Mouse (Mus musculus) ZHBTc4 (cell line): ENCODE data around the gene F830045P16Rik.
A peak's percentile ranks its signal among the peaks of the same experiment; 100 is the strongest.

ENCODE experiments used
- DNase-seq: peaks from one replicate; pipeline ENCODE4 v3.0.0-alpha.2; 2011; ENCODE audit warnings: low read depth, low spot score

The F830045P16Rik gene

DNA sequence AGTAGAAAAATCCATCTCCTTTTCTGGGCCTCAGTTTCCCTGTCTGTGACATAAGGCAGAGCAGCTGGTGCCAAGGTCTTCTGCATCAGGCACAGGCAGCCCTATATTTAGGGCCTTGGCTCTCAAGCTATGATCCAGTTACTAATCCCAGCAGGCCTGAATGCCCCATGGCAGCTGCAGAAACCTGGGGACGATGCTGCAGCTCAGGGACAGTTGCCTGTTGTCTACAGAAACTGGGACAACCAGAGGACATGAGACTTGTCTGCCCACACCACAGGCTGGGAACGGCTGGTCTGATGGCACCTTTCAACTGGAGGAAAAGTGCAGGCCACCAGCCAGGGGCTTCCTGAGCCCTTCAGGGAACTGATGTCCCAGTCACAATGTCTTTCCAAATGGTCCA is at the start of gene F830045P16Rik:
Gene F830045P16Rik (minus strand): TSS at position 226 of the 400 bp plus-strand sequence.
- no peak for DNase-seq

DNA sequence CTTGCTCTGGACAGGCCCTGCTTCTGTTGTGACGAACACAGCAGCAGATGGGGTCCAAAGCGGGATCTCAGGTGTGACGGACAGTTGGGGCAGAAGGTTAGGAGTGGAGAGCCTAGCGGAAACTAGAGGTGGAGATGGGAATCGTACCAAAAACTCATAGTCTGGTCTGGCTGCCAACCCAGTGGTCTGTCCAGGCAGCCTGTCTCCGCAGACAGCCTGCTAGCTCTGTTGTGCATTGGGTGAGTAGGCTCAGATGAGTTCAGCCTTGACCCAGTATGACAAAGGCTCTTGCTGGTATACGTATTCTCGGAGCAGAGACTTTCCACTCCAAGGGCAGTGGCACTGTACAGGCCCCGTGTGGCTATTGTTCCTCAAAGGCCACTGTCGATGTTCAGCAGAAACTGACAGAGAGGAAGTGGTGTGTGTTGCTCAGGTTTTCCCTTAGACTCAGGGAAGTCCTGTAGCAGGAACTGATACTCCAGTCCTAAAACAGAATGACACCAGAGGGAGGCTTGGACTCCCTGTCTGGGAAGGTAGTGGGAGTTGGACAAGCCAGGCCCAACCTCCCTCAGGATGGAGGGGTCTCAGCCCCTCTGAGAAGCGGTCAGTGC is 49.6 kb upstream of the F830045P16Rik start:
- no peak for DNase-seq

DNA sequence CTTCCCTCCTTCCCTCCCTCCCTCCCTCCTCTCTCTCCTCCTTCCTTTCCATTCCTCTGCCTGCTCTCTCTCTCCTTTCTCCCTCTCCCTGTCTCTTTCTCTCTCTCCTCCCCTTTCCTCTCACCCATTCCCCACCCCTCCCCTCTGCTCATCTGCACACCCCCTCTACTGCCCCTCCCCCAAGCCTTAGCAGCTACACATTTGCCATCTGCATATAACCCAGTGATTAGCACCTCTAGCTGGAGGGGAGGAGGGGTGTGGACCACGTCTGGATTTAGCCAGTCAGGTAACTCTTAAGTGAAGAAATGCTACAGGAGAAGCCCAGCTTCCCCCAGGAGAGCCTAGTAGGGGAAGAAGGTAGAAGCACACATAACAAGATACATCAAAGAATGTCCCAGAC is 48.5 kb upstream of the F830045P16Rik start:
- DNase-seq = peak; percentile 70

DNA sequence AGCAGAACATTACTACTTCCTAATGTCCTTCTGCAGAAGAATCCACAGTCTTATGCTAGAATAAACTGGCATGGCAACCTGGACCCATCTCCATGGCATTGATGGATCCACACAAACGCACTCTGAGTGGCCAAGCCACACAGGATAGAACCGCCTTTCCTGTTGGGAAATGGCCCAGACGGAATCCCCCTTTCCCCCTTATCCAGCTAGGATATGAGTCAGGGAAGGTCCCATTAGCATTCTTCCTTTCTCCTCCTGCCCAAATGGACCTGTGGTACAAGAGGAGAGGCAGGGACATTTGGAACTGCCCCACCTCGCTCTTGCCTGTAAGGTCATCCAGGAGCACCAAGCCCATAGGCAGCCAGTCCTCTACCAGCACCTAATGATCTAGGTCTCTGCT is 45.9 kb upstream of the F830045P16Rik start:
- DNase-seq = no peak

DNA sequence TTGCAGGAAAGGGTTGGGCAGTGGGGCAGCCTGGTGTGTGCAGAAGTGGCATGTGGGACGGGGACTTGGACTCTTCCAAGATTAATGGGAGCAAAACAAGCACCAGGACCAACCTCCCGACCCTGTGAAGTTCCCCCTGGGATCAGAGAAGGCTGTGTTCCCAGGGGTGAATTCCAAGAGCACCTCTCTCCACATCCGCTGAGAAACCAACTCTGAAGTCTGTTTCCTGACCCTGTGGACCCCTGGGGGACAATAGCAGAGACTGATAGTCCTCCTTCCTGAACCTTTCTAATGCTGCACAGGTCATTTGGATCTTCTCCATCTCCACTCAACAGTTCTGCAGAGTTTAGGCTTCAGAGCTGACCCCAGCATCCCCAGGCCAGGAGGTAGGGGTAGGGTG is 45.4 kb upstream of the F830045P16Rik start:
- no peak for DNase-seq

DNA sequence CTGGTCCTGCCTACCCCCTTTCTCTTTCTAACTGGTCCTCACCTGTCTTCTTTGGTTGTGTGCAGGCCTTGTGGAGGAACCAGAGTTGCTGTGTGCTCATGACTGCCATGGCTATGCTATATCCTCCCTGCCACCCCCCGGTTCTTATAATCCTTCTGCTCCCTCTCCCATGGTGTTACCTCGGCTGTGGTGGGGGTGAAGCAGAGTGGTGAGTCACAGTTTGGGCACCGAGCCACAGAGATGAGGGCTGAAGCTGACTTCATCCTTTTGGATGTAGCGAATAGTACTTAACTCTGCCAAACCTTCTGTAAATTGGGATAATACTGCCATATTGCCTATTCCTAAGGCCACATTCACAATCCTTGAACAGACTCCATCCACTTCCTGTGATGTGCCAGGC is 44.3 kb upstream of the F830045P16Rik start:
- DNase-seq = no peak

DNA sequence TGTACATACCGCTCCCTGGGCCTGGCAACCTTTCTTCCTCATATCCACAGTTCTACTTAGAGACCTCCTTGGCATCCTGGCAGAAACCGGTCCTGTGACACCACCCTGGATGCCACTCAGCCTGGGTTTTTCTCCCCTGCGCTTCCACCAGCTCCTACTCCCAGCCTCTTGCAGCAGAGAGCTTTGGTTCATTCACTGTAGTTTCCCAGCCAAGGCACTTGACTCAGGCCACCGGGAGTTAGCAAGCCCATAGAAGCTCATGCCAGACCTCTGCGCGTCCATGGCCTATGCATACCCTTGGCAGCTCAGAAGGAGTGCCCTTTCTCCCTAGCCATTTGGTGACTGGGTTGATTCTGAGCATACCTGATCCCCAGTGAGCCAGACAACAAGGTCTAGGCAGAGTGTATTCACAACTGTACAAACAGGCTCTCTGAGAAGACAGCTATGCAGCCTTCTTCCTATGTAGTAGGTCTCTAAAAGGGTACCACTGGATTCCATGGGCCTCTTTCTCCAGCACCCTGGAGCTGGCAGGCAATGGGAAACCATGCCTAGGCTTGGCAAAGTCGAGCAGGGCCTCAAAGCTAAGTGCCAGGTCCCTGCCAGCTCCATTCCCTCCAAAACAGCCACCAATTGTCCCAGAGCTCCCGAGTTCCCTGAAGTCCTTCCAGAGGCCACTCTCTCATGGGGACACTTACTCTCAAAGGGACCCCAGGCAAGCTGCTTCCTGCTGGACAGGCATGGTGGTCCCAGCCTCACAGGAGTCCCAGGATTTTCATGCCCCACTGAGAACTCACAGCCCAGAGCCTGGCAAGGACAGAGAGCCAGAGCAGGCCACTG is 40.4 kb upstream of the F830045P16Rik start:
- no peak for DNase-seq

DNA sequence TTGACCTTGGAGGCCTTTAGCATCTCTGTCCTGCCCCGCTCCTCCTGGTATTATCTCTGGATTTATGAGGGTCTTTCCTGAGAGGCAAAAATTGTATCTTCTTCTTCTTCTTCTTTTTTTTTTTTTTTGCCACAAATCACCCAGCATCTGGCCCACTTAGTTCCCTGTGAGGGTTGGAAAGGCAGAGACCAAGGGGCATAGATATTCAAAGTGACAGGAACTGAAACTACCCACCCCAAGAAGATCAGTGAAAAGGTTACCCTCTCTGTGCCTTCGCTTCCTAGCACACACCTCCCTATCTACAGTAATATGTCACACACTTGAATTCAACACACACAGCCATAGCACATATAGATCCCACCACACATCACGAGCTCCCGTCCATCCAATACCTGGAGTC is 38.7 kb upstream of the F830045P16Rik start:
- DNase-seq = no peak

DNA sequence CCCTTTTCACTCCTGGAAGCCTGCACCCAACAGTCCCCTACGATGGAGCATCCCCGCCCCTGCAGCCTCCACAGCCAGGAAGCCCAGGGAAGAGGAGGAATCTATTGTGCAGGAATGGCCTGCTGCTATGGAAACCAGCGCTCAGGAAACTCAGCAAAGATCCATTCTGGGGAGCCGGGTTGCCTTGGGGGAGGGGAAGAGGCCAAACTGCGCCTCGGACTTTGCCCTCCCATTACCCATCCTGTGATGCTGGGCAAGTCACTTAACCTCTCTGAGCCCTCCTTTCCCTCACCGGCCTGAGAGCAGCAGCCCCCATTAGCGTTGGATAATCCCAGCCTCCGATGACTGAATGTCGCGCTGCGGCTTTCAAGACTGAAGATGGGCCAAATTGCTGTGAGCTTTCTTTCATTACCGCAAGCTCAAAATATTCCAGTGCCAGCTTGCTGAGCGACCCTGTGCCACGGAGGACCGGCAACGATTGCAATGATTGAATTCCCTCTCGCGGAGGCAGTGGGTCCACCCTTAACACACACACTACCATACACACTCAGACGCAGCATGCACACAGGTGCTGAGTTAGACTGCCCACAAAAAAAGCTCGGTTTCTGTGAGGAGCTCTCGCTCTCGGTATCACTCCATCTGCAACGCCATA is 38.1 kb upstream of the F830045P16Rik start:
- DNase-seq = peak; percentile 74

DNA sequence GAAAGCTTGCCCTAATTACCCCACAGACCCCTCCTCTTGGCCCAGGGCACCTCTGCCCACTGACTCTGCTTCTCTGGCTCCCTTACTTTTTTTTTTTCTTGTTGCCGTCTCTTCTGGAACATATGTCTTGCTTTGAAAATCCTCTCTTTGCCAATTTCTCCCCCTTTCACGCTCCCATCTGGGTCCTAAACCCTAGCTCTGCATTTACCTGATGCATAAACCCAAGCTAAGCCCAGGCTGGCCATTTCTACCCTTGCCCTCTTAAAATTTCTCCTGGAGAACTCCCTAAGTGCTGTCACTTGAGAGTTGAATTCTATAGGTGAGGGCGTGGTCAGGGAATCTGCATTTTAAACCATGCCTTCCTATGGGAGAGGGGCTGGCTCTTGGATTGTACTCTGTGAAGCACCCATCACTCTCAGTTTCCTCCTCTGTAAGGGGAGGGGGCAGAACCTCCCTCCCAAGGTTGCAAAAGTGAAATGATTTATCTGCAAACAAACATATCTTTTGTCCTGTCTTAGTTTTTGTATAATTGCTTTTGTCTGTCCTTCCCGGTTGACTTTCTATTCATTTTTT is 37.4 kb upstream of the F830045P16Rik start:
- DNase-seq = peak; percentile 23

DNA sequence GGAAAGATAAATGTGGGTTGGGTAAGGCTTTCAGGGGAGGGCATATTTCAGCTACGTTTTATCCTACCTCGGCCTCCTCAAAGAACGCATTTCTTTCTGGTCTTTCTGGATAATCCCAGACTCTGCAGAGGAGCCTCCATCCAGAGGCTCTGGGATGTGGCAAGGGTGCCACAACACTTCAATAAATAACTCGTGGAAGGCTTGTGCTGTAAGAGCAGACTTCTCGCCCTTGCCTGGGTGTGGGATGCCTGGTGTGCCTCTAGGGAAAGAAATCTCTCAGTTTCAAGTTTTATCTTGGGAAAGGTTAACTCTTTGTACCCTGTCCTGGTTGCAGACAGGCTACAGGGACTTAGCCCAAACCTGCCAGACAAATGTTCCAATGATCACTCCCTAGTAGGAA is 33.2 kb upstream of the F830045P16Rik start:
- DNase-seq = no peak

DNA sequence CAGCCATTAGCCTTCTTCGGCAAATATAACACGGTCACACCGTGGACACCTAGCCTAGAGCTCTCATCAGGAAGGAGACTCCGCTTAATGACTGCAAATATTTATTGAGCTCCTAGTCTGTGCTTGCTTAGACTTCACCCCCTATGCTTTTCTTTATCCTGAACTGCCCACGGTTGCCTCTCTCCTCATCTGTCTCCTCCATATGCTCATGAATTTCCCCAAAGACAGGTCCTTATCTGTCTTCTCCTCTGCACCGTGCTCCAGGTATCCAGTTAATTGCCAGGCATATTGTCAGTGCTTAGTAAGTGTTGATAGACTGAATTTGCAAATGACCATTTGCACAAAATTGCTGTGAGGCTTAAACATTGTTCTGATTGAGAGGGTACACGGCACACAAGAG is 32.7 kb upstream of the F830045P16Rik start:
- DNase-seq = no peak

DNA sequence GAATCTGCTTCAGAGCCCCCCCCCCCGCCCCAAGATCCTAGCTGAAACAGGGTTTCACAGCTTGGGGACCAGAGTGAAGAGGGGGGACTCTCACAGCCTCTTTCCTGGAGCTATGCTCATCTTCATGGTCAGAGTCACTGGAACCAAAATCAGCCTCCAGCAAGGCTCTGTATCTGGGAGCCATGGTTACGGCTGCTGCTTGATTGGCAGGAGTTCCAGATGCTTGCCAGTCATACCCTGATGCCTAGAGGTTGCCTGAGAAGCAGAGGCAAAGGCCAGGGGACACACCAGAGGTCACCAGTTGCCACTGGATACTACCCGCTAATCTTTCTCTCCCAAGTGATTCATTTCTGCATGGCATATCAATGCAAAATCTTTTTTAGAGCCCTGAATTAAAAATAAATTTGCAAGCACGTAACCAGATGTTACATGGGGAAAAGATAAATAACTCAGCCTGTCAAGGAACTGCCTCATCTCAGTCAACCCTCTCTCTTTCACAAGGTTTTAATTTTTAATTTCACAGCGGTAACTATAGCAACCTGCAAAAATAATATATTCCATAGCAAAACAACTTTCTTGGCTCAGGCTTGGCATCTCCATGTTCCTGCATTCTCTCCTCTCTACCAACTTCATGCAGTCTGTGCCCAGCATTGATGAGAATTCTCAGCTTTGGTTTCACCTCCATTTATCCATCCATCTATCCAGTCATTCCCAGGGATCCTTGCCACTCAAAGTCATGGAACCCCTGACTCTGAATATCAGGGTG is 27.7 kb upstream of the F830045P16Rik start:
- no peak for DNase-seq

DNA sequence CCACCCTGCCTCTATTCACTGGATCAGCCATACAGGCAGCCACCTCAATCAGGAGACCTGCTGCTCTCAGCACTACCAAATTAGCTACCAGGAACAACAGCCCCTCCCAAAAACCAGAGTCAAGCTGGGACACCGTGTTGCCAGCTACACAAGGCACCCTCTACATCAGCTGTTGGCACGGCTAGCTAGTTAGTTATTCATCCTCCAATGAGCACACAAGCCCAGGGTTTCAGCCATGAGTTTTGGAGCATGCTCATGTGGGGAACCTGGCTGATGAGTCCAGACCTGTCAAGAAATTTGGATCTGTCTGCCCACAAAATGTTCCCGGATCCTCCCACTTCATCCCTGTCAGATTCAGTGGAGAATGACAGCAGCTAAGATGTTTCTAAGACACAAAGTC is 25.4 kb upstream of the F830045P16Rik start:
- no peak for DNase-seq

DNA sequence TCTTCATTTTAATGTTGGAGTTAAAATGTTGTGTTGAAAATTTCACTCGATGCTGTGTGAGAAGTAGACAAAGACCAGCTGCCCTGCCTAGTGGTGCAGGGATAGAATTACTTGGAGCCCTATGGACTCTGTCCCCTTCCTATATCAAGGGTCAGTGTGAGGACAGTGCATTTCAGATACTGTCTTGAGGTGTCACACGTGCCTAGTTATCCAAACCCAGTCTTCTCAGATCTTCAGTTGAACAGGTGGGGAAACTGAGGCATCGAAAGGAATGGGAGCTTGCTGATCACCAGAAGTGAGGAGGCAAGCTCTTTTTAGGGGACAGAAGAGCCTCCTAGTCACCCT is 22.4 kb upstream of the F830045P16Rik start:
- DNase-seq = no peak

DNA sequence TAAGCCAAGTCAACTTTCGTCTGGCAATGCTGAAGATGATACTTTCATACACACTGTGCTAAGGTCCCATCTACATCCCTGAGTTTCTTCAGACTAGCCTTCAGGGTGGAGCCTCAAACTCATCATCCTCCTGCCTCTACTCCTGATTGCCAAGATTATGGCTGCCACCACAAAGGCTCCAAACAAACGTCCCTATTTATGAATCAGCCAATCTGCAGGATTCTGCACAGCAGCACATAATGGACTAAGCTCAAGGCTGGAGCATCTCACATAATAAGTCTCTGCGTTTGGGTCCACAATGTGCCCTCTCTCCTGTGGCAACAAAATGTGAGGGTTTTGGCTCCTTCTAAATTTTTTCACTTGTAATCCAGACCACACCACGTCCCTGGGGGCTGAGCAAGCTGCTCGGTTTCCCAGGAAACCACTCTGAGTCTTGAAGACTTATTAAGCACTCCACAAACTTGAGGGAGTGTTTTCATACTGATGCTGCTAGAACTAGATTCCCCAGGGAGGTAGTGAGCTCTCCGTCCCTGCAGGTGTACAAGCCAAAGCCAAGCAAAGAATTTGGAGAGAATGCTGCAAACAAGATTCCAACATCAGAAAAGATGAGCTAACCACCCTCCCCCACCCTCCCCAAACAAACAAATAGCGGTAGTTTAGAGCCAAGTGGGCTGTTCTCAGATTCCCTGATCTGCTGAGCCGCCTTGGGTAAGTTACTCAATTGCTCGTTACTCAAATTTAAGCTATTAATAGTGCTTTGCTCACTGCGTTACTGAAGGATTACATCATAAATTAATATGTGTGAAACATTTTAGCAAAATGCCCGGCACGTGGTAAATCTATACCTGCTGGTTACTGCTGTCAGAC is 21.8 kb upstream of the F830045P16Rik start:
- DNase-seq = no peak

DNA sequence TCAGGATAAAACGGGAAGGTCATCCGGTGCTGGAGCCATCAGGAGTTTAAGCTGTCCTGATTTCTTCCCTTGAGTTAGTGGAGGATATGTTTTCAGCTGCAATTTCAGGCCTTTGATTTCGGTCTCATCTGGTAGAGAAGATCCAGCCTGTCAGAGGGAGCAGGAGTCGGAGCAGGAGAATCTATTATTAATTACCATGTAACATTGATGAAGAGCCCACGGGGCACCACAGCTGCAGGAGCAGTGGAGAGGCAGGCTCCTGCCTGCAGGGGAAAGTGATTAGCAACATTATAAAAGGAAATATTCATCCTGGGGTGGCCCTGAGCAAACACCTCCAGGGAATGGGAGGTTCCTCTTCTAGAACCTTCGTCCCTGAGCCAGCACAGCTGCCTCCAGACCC is 19.7 kb upstream of the F830045P16Rik start:
- DNase-seq = no peak

DNA sequence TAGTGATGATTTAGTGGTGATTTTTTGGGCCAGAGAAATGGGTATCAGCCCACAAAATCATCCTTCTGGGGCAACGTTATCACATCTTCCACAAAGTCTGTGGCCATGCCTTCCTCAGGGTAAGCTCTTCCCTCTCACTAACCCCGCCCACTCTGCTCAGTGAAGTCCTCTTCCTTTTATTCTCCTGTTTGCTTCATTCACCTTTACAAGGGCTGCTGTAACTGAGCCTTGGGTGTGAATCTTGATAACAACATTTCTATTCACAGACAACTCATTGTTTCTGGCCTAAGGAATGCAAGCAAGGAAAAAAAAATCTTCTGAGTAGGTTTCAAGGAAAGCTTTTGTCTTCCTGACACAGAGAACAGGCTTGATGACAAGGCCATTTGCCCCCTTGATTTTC is 14.4 kb upstream of the F830045P16Rik start:
- DNase-seq = peak; percentile 62

DNA sequence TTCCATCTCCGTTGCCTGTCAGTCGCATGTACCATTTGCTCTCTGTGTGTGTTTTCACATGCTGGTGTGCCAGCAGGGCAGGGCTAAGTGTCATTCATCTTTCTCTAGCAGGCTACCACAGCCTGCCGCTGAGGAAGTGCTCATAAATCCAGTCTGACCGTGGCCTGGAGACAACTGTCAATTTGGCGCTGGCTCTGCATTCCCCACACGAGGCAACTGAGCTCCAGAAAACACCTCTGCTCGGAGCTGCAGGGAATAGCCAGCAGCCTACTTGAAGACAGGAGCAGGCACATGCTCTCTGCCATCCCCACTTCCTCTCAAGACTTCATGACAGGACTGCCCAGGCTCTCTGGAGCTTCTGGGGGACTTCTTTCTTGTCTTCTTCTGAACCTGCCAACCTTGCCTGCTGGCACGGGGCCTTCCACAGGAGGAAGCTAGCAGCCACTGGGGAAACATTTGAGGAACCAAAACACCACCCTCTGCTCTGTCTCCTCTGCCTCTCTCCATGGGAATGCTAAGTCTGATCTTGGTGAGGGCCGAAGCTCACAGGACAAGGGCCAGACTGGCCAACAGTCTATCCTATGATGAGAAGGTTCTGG is 13.2 kb upstream of the F830045P16Rik start:
- DNase-seq = no peak

DNA sequence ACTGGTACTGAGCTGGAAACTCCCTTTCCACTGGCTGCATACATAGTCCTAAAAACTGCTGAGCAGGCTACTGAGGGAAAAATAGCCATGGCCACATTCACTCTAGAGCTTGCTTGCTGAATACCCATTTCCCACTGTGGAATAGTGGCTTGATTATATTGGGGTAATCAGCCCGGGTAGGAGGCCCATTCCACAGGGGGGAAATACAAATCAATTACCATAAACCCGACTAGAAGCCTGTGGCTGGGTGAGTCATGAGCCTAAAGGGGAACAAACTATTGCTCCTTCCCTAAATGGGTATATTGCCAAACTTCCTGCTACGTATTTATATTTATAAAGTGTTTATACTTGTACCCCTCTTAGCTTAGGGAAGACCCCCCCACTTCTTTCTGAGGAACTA is 10.4 kb upstream of the F830045P16Rik start:
- no peak for DNase-seq
